Mouse (Mus musculus): ENCODE measurements around the gene Faim2. TPM values are rescaled to one million over a fixed set of nuclear protein-coding genes. Genes with fewer than 3 reads are reported as not detected.
A peak's percentile ranks its signal among the peaks of the same experiment; 100 is the strongest.

Gene Faim2
- total RNA-seq, 1 experiment: 0.89 TPM

- Histone ChIP-seq H3K9ac (ENCODE audit: insufficient read depth, low read depth, low read length, poor library complexity, severe bottlenecking) (peak overlapping the region; percentile 28; the same call in 1 of the 2 replicates), H3K4me1 (ENCODE audit: control insufficient read depth in 2 of 2, insufficient read depth in 2 of 2, low read length in 2 of 2, poor library complexity in 1 of 2) (peaks cover 3 to 8% of the 10 kb centered on the region in 2 experiments), H3K36me3 (ENCODE audit: control insufficient read depth, insufficient read depth, low read length, poor library complexity, severe bottlenecking) (no peaks in the 10 kb centered on the region), H3K9me3 (ENCODE audit: control insufficient read depth, insufficient read depth, low read depth, low read length) (no peaks in the 10 kb centered on the region), H3K4me3 (ENCODE audit: insufficient read depth in 1 of 2, low read depth in 1 of 2, low read length in 2 of 2, poor library complexity in 1 of 2, severe bottlenecking in 1 of 2) (peak overlapping the region in 1 of 2 experiments; percentile 2; a peak in 1 of 4 replicates), H3K27ac (ENCODE audit: insufficient read depth, low read depth, low read length, poor library complexity, severe bottlenecking) (peak overlapping the region; percentile 17; the same call in 1 of the 2 replicates)
- no peak for DNase-seq (ENCODE audit: low read depth, low spot score)
- in situ Hi-C loops (cut with MboI; ENCODE audit: low sequenced_read_pairs in 2 of 2, unreplicated experiment in 2 of 2): no loop called here
- TF ChIP-seq HCFC1 (IDR thresholded peaks at IDR 0.05; ENCODE audit: borderline replicate concordance, insufficient read depth, low read length) (no peak), MAFK (IDR thresholded peaks at IDR 0.05; ENCODE audit: insufficient read depth, low read depth, low read length) (no peak)
These were observed 52.2 kb downstream of the Faim2 start for GRCm38 (mm10) chr15:99475814-99476213.

- in situ Hi-C loops (cut with MboI; ENCODE audit: low sequenced_read_pairs in 2 of 2, unreplicated experiment in 2 of 2): no loop called here
- TF ChIP-seq ZC3H11A (IDR thresholded peaks at IDR 0.05; ENCODE audit: borderline replicate concordance, low read depth, low read length): no peak
- TF ChIP-seq HCFC1 (IDR thresholded peaks at IDR 0.05; ENCODE audit: borderline replicate concordance, insufficient read depth, low read length): 0 out of 2 replicates have a peak, but pooled peaks have one; percentile 33
- TF ChIP-seq MAFK (IDR thresholded peaks at IDR 0.05; ENCODE audit: insufficient read depth, low read depth, low read length): no peak
- Histone ChIP-seq H3K36me3 (ENCODE audit: control insufficient read depth, insufficient read depth, low read length, poor library complexity, severe bottlenecking) (no peaks in the 10 kb centered on the region), H3K9ac (ENCODE audit: insufficient read depth, low read depth, low read length, poor library complexity, severe bottlenecking) (peak within 1 kb of the TSS; percentile 95), H3K4me1 (ENCODE audit: control insufficient read depth in 2 of 2, insufficient read depth in 2 of 2, low read length in 2 of 2, poor library complexity in 1 of 2) (peaks cover 3 to 8% of the 10 kb centered on the region in 2 experiments), H3K27ac (ENCODE audit: insufficient read depth, low read depth, low read length, poor library complexity, severe bottlenecking) (peak within 1 kb of the TSS; percentile 92), H3K4me3 (ENCODE audit: insufficient read depth in 1 of 2, low read depth in 1 of 2, low read length in 2 of 2, poor library complexity in 1 of 2, severe bottlenecking in 1 of 2) (peak within 1 kb of the TSS; percentile 91 to 95), H3K9me3 (ENCODE audit: control insufficient read depth, insufficient read depth, low read depth, low read length) (no peaks in the 10 kb centered on the region)
- peak; percentile 87 for DNase-seq (ENCODE audit: low read depth, low spot score)
These were observed 53.4 kb downstream of the Faim2 start, which contains the start of gene Bcdin3d for GRCm38 (mm10) chr15:99474576-99474926. Gene Bcdin3d (minus strand): TSS chr15:99474730.

- TF ChIP-seq CHD2 (IDR thresholded peaks at IDR 0.05; ENCODE audit: low read depth, low read length): no peak
- no peak for TF ChIP-seq ZNF384 (IDR thresholded peaks at IDR 0.05; ENCODE audit: low read depth, low read length)
- TF ChIP-seq MAFK (IDR thresholded peaks at IDR 0.05; ENCODE audit: insufficient read depth, low read depth, low read length): no peak
- TF ChIP-seq HCFC1 (IDR thresholded peaks at IDR 0.05; ENCODE audit: borderline replicate concordance, insufficient read depth, low read length): no peak
- H3K4me3 ChIP-seq (ENCODE audit: insufficient read depth in 1 of 2, low read depth in 1 of 2, low read length in 2 of 2, poor library complexity in 1 of 2, severe bottlenecking in 1 of 2): peak overlapping the region; percentile 91 to 95
- in situ Hi-C loops (cut with MboI; ENCODE audit: low sequenced_read_pairs in 2 of 2, unreplicated experiment in 2 of 2): no loop called here
- H3K27ac ChIP-seq (ENCODE audit: insufficient read depth, low read depth, low read length, poor library complexity, severe bottlenecking): peak overlapping the region; percentile 92
- peaks cover 3 to 8% of the 10 kb centered on the region in 2 experiments for H3K4me1 ChIP-seq (ENCODE audit: control insufficient read depth in 2 of 2, insufficient read depth in 2 of 2, low read length in 2 of 2, poor library complexity in 1 of 2)
- DNase-seq (ENCODE audit: low read depth, low spot score): no peak
- H3K9me3 ChIP-seq (ENCODE audit: control insufficient read depth, insufficient read depth, low read depth, low read length): no peaks in the 10 kb centered on the region
- H3K36me3 ChIP-seq (ENCODE audit: control insufficient read depth, insufficient read depth, low read length, poor library complexity, severe bottlenecking): no peaks in the 10 kb centered on the region
- peak overlapping the region; percentile 95 for H3K9ac ChIP-seq (ENCODE audit: insufficient read depth, low read depth, low read length, poor library complexity, severe bottlenecking)
These were observed 54.0 kb downstream of the Faim2 start for GRCm38 (mm10) chr15:99473801-99474575.

GRCm38 (mm10) chr15:99472972-99473371 is 55.0 kb downstream of the Faim2 start:
- Histone ChIP-seq H3K9me3 (ENCODE audit: control insufficient read depth, insufficient read depth, low read depth, low read length) (no peaks in the 10 kb centered on the region), H3K27ac (ENCODE audit: insufficient read depth, low read depth, low read length, poor library complexity, severe bottlenecking) (peak overlapping the region; percentile 92; the same call in 1 of the 2 replicates), H3K9ac (ENCODE audit: insufficient read depth, low read depth, low read length, poor library complexity, severe bottlenecking) (peak overlapping the region; percentile 64; the same call in 1 of the 2 replicates), H3K4me1 (ENCODE audit: control insufficient read depth in 2 of 2, insufficient read depth in 2 of 2, low read length in 2 of 2, poor library complexity in 1 of 2) (peaks cover 3 to 9% of the 10 kb centered on the region in 2 experiments), H3K4me3 (ENCODE audit: insufficient read depth in 1 of 2, low read depth in 1 of 2, low read length in 2 of 2, poor library complexity in 1 of 2, severe bottlenecking in 1 of 2) (peak overlapping the region; percentile 91 to 95; a peak in 3 of 4 replicates), H3K36me3 (ENCODE audit: control insufficient read depth, insufficient read depth, low read length, poor library complexity, severe bottlenecking) (no peaks in the 10 kb centered on the region)
- no peak for TF ChIP-seq CHD2 (IDR thresholded peaks at IDR 0.05; ENCODE audit: low read depth, low read length)
- no peak for TF ChIP-seq MAFK (IDR thresholded peaks at IDR 0.05; ENCODE audit: insufficient read depth, low read depth, low read length)
- no peak for TF ChIP-seq ZC3H11A (IDR thresholded peaks at IDR 0.05; ENCODE audit: borderline replicate concordance, low read depth, low read length)
- no peak for TF ChIP-seq ZNF384 (IDR thresholded peaks at IDR 0.05; ENCODE audit: low read depth, low read length)
- TF ChIP-seq HCFC1 (IDR thresholded peaks at IDR 0.05; ENCODE audit: borderline replicate concordance, insufficient read depth, low read length): no peak
- in situ Hi-C loops (cut with MboI; ENCODE audit: low sequenced_read_pairs in 2 of 2, unreplicated experiment in 2 of 2): no loop called here
- DNase-seq (ENCODE audit: low read depth, low spot score): no peak
